Mouse (Mus musculus) MEL (cell line): ENCODE measurements around the gene Ncor1. TPM values are rescaled to one million over a fixed set of nuclear protein-coding genes. Genes with fewer than 3 reads are reported as not detected.

ENCODE experiments used
- DNase-seq: peaks from one replicate; pipeline ENCODE4 v3.0.0; 2011; ENCODE audit warnings: low read depth, low spot score
- H3K27ac ChIP-seq: 2 replicates; pipeline ENCODE4 v1.5.1; 2012; ENCODE audit warnings: low read depth, mild to moderate bottlenecking, control low read depth, low read length, moderate library complexity; ENCODE audit not compliant: control insufficient read depth
- H3K27me3 ChIP-seq, 2 experiments: fragments of 150-350 bp in 1 of 2; sonication (generic) in 1 of 2; 2 replicates each; pipeline ENCODE4 v1.6.1; 2012; ENCODE audit warnings: low read length in 2 of 2, mild to moderate bottlenecking in 2 of 2, improper control_type of control experiment in 1 of 2, moderate library complexity in 1 of 2; ENCODE audit not compliant: insufficient read depth in 2 of 2, control insufficient read depth in 1 of 2
- H3K36me3 ChIP-seq, 2 experiments: 2 replicates each; pipeline ENCODE4 v1.6.1; 2012 to 2014; ENCODE audit warnings: low read length in 2 of 2, improper control_type of control experiment in 1 of 2, inconsistent platforms in 1 of 2, mild to moderate bottlenecking in 1 of 2; ENCODE audit not compliant: insufficient read depth in 2 of 2, control insufficient read depth in 1 of 2
- H3K4me1 ChIP-seq, 2 experiments: fragments of 150-350 bp in 1 of 2; sonication (generic) in 1 of 2; 2 replicates each; pipeline ENCODE4 v1.6.1; 2012; ENCODE audit warnings: low read length in 2 of 2, improper control_type of control experiment in 1 of 2, mild to moderate bottlenecking in 1 of 2; ENCODE audit not compliant: insufficient read depth in 2 of 2, control insufficient read depth in 1 of 2
- H3K4me3 ChIP-seq, 2 experiments: fragments of 150-350 bp in 1 of 2; sonication (generic) in 1 of 2; 2 replicates each; pipeline ENCODE4 v1.5.1; 2012; ENCODE audit warnings: low read depth in 2 of 2, low read length in 2 of 2, mild to moderate bottlenecking in 2 of 2, moderate library complexity in 2 of 2, control low read depth in 1 of 2, improper control_type of control experiment in 1 of 2; ENCODE audit not compliant: control insufficient read depth in 1 of 2, insufficient read depth in 1 of 2
- H3K79me2 ChIP-seq: 2 replicates; pipeline ENCODE4 v1.6.1; 2012; ENCODE audit warnings: mild to moderate bottlenecking, low read length, moderate library complexity; ENCODE audit not compliant: control insufficient read depth, poor library complexity, insufficient read depth
- H3K9ac ChIP-seq: 2 replicates; pipeline ENCODE4 v1.6.1; 2012; ENCODE audit warnings: low read depth, mild to moderate bottlenecking, control low read depth, low read length, moderate library complexity; ENCODE audit not compliant: control insufficient read depth, poor library complexity, severe bottlenecking
- H3K9me3 ChIP-seq: fragments of 150-350 bp; sonication (generic); replicated peaks from 2 replicates; pipeline ENCODE4 v1.6.1; 2012; ENCODE audit warnings: mild to moderate bottlenecking, low read length, improper control_type of control experiment, moderate library complexity; ENCODE audit not compliant: insufficient read depth
- BHLHE40 ChIP-seq: IDR thresholded peaks from 2 replicates; pipeline ENCODE4 v1.6.1; 2012; ENCODE audit warnings: low read depth, mild to moderate bottlenecking, inconsistent platforms, low read length, improper control_type of control experiment, borderline replicate concordance
- CHD2 ChIP-seq: IDR thresholded peaks from 2 replicates; pipeline ENCODE4 v1.6.1; 2011; ENCODE audit warnings: low read length, improper control_type of control experiment
- GABPA ChIP-seq: IDR thresholded peaks from 2 replicates; pipeline ENCODE4 v1.6.1; 2012; ENCODE audit warnings: low read depth, mild to moderate bottlenecking, inconsistent platforms, low read length, improper control_type of control experiment, moderate library complexity
- MAFK ChIP-seq: IDR thresholded peaks from 2 replicates; pipeline ENCODE4 v1.6.1; 2011; ENCODE audit warnings: low read depth, mild to moderate bottlenecking, low read length, improper control_type of control experiment, borderline replicate concordance
- MAZ ChIP-seq: IDR thresholded peaks from 2 replicates; pipeline ENCODE4 v1.6.1; 2012; ENCODE audit warnings: low read depth, mild to moderate bottlenecking, inconsistent platforms, low read length, improper control_type of control experiment
- MEF2A ChIP-seq: IDR thresholded peaks from 2 replicates; pipeline ENCODE4 v1.6.1; 2014; ENCODE audit warnings: low read depth, mild to moderate bottlenecking, inconsistent platforms, low read length, improper control_type of control experiment; ENCODE audit not compliant: poor library complexity, insufficient replicate concordance, severe bottlenecking; ENCODE audit errors: extremely low read depth
- MXI1 ChIP-seq: IDR thresholded peaks from 2 replicates; pipeline ENCODE4 v1.6.1; 2011; ENCODE audit warnings: mild to moderate bottlenecking, low read depth, low read length, improper control_type of control experiment
- MYC ChIP-seq: IDR thresholded peaks from 2 replicates; pipeline ENCODE4 v1.6.1; 2011; ENCODE audit warnings: low read depth, mild to moderate bottlenecking, low read length, improper control_type of control experiment, moderate library complexity
- NELFE ChIP-seq: IDR thresholded peaks from 2 replicates; pipeline ENCODE4 v1.6.1; 2011; ENCODE audit warnings: low read depth, low read length, improper control_type of control experiment
- POLR2AphosphoS2 ChIP-seq: IDR thresholded peaks from 2 replicates; pipeline ENCODE4 v1.6.1; 2011; ENCODE audit warnings: low read length, improper control_type of control experiment
- POLR2AphosphoS5 ChIP-seq: IDR thresholded peaks from 2 replicates; pipeline ENCODE4 v1.6.1; 2012; ENCODE audit warnings: low read depth, borderline replicate concordance, mild to moderate bottlenecking, inconsistent platforms, low read length, moderate library complexity, mixed read lengths
- RAD21 ChIP-seq: IDR thresholded peaks from 2 replicates; pipeline ENCODE4 v1.6.1; 2011; ENCODE audit warnings: mild to moderate bottlenecking, low read depth, low read length, improper control_type of control experiment
- RCOR1 ChIP-seq: IDR thresholded peaks from 2 replicates; pipeline ENCODE4 v1.6.1; 2012; ENCODE audit warnings: low read depth, mild to moderate bottlenecking, inconsistent platforms, low read length, improper control_type of control experiment
- SMC3 ChIP-seq: IDR thresholded peaks from 2 replicates; pipeline ENCODE4 v1.6.1; 2011; ENCODE audit warnings: low read depth, low read length, improper control_type of control experiment
- TAL1 ChIP-seq: IDR thresholded peaks from 2 replicates; pipeline ENCODE4 v1.6.1; 2012; ENCODE audit warnings: mild to moderate bottlenecking, inconsistent platforms, low read length, moderate library complexity, mixed read lengths
- TBP ChIP-seq: IDR thresholded peaks from 2 replicates; pipeline ENCODE4 v1.8.0; 2011; ENCODE audit warnings: low read depth, low read length, improper control_type of control experiment
- UBTF ChIP-seq: IDR thresholded peaks from 2 replicates; pipeline ENCODE4 v1.6.1; 2012; ENCODE audit warnings: low read depth, mild to moderate bottlenecking, inconsistent platforms, low read length, improper control_type of control experiment, moderate library complexity, borderline replicate concordance; ENCODE audit not compliant: insufficient read depth
- USF1 ChIP-seq: IDR thresholded peaks from 2 replicates; pipeline ENCODE4 v1.6.1; 2014; ENCODE audit warnings: low read depth, mild to moderate bottlenecking, inconsistent platforms, low read length, improper control_type of control experiment, moderate library complexity
- USF2 ChIP-seq, 2 experiments: IDR thresholded peaks; 2 replicates each; pipeline ENCODE4 v1.6.1; 2011 to 2012; ENCODE audit warnings: improper control_type of control experiment in 2 of 2, low read length in 2 of 2, borderline replicate concordance in 1 of 2, inconsistent platforms in 1 of 2, low read depth in 1 of 2, mild to moderate bottlenecking in 1 of 2; ENCODE audit not compliant: insufficient read depth in 1 of 2
- ZC3H11A ChIP-seq: IDR thresholded peaks from 2 replicates; pipeline ENCODE4 v1.6.1; 2012; ENCODE audit warnings: low read depth, mild to moderate bottlenecking, inconsistent platforms, low read length, improper control_type of control experiment
- ZKSCAN1 ChIP-seq: IDR thresholded peaks from 2 replicates; pipeline ENCODE4 v1.6.1; 2012; ENCODE audit warnings: low read depth, mild to moderate bottlenecking, inconsistent platforms, low read length, improper control_type of control experiment, moderate library complexity
- ZMIZ1 ChIP-seq: IDR thresholded peaks from 2 replicates; pipeline ENCODE4 v1.6.1; 2012; ENCODE audit warnings: low read depth, mild to moderate bottlenecking, inconsistent platforms, low read length, improper control_type of control experiment, moderate library complexity
- polyA plus RNA-seq, 2 experiments: library from polyadenylated mRNA; stranded (reverse) in 1 of 2; unstranded in 1 of 2; fragments of >175 nt in 1 of 2; fragments of >200 nt in 1 of 2; gene quantifications; 2 replicates each; pipeline versions ENCODE4 v1.2.1 to v1.2.4; 2012; ENCODE audit warnings: low replicate concordance in 2 of 2, low read depth in 1 of 2; ENCODE audit not compliant: insufficient read length in 2 of 2, insufficient read depth in 1 of 2, missing spikeins in 1 of 2
- total RNA-seq: library from RNA; depleted of rRNA; stranded (reverse); fragments of 300-350 nt; gene quantifications from 2 replicates; pipeline ENCODE4 v1.2.3, GENCODE M21; 2012

Gene Ncor1
- total and polyA plus RNA-seq, 3 experiments, result 71.8 to 250 (median 188) TPM

- Histone ChIP-seq H3K27me3 (no peaks in the 10 kb centered on the region), H3K27ac (no peak overlapping the region), H3K9ac (no peak overlapping the region), H3K9me3 (no peaks in the 10 kb centered on the region), H3K36me3 (peaks cover 2 to 6% of the 10 kb centered on the region in 2 experiments; a peak in 3 of 4 replicates), H3K4me1 (no peaks in the 10 kb centered on the region), H3K4me3 (no peak overlapping the region), H3K79me2 (no peaks in the 10 kb centered on the region)
- no peak for TF ChIP-seq ZMIZ1
- TF ChIP-seq MAZ, result no peak
- no peak for TF ChIP-seq SMC3
- no peak for TF ChIP-seq MAFK
- no peak for TF ChIP-seq USF2 (IDR thresholded peaks at IDR 0.05; ENCODE audit: borderline replicate concordance in 1 of 2, insufficient read depth in 1 of 2, low read depth in 1 of 2, low read length in 2 of 2)
- no peak for TF ChIP-seq MEF2A
- TF ChIP-seq TAL1, result no peak
- TF ChIP-seq NELFE, result no peak
- no peak for TF ChIP-seq ZC3H11A
- TF ChIP-seq GABPA, result no peak
- TF ChIP-seq CHD2, result no peak
- TF ChIP-seq TBP, result no peak
- no peak for TF ChIP-seq POLR2AphosphoS2
- TF ChIP-seq MYC, result no peak
- TF ChIP-seq USF1, result no peak
- no peak for TF ChIP-seq RCOR1
- DNase-seq, result no peak
Measured at GRCm38 (mm10) chr11:62294121-62294520, 164.2 kb downstream of the Ncor1 start.

GRCm38 (mm10) chr11:62287700-62288099, 170.6 kb downstream of the Ncor1 start:
- no peaks in the 10 kb centered on the region; a peak in 2 of 4 replicates for H3K36me3 ChIP-seq
- no peaks in the 10 kb centered on the region for H3K9me3 ChIP-seq
- no peak overlapping the region for H3K27ac ChIP-seq
- no peak for DNase-seq
- no peak for TF ChIP-seq UBTF
- no peak for TF ChIP-seq MXI1
- TF ChIP-seq ZKSCAN1, result no peak
- no peak for TF ChIP-seq GABPA
- no peak for TF ChIP-seq TAL1
- no peak for TF ChIP-seq RAD21
- TF ChIP-seq ZC3H11A, result no peak
- TF ChIP-seq USF1, result no peak
- no peak for TF ChIP-seq POLR2AphosphoS5
- TF ChIP-seq BHLHE40, result no peak
- TF ChIP-seq TBP, result no peak
- H3K79me2 ChIP-seq, result no peaks in the 10 kb centered on the region
- H3K27me3 ChIP-seq, result no peaks in the 10 kb centered on the region
- no peaks in the 10 kb centered on the region for H3K4me1 ChIP-seq
- no peak overlapping the region for H3K9ac ChIP-seq
- H3K4me3 ChIP-seq, result no peak overlapping the region
